Mouse (Mus musculus) thymus, adult 2 months (tissue): ENCODE measurements around the gene Trmt61a. TPM values are rescaled to one million over a fixed set of nuclear protein-coding genes. Genes with fewer than 3 reads are reported as not detected.
"Not testable (repeated sequence)": the region's sequence is repeated elsewhere in the genome, so short reads cannot be mapped to it uniquely, and the experiment has no call there.

Experiments
- DNase-seq: peaks from one replicate; pipeline ENCODE4 v3.0.0; 2021
- H3K27ac ChIP-seq: fragments of 200-500 bp; 2 replicates; pipeline ENCODE4 v1.5.1; 2012; ENCODE audit warnings: low read length, control low read depth; ENCODE audit not compliant: control insufficient read depth, insufficient read depth
- H3K27me3 ChIP-seq: fragments of 200-500 bp; 2 replicates; pipeline ENCODE4 v1.6.1; 2012; ENCODE audit warnings: mild to moderate bottlenecking, low read length, moderate library complexity, mixed read lengths; ENCODE audit not compliant: control insufficient read depth, insufficient read depth
- H3K36me3 ChIP-seq: fragments of 200-500 bp; 2 replicates; pipeline ENCODE4 v1.6.1; 2012; ENCODE audit warnings: mild to moderate bottlenecking, low read length, moderate library complexity; ENCODE audit not compliant: control insufficient read depth, insufficient read depth
- H3K4me1 ChIP-seq: fragments of 200-500 bp; replicated peaks from 2 replicates; pipeline ENCODE4 v1.6.1; 2012; ENCODE audit warnings: low read length; ENCODE audit not compliant: control insufficient read depth, insufficient read depth
- H3K4me3 ChIP-seq: fragments of 200-500 bp; 2 replicates; pipeline ENCODE4 v1.5.1; 2012; ENCODE audit warnings: mild to moderate bottlenecking, low read length, control low read depth, moderate library complexity; ENCODE audit not compliant: control insufficient read depth, insufficient read depth
- CTCF ChIP-seq: fragments of 200-500 bp; IDR thresholded peaks from 2 replicates; pipeline ENCODE4 v1.5.1; 2012; ENCODE audit warnings: mild to moderate bottlenecking, control low read depth, low read length, moderate library complexity, borderline replicate concordance; ENCODE audit not compliant: control insufficient read depth, poor library complexity, insufficient read depth; ENCODE audit errors: extremely low read depth
- POLR2A ChIP-seq: fragments of 200-500 bp; IDR thresholded peaks from 2 replicates; pipeline ENCODE4 v1.6.1; 2012; ENCODE audit warnings: mild to moderate bottlenecking, low read length, control low read depth, moderate library complexity; ENCODE audit not compliant: control insufficient read depth, poor library complexity, insufficient read depth; ENCODE audit errors: extremely low read depth
- WGBS: fragments of 180-500 bp; shearing (Covaris S2); methylation state at CpG from one replicate; pipeline ENCODE4 v1.1.7; 2018; 5-methylcytosine and 5-hydroxymethylcytosine counted together
- polyA plus RNA-seq: library from polyadenylated mRNA; depleted of rRNA; stranded (reverse); fragments of >200 nt; gene quantifications from 2 replicates; pipeline ENCODE4 v1.2.3, GENCODE M21; 2012

The Trmt61a gene
- polyA plus RNA-seq, 1 experiment = 40.4 TPM

DNA sequence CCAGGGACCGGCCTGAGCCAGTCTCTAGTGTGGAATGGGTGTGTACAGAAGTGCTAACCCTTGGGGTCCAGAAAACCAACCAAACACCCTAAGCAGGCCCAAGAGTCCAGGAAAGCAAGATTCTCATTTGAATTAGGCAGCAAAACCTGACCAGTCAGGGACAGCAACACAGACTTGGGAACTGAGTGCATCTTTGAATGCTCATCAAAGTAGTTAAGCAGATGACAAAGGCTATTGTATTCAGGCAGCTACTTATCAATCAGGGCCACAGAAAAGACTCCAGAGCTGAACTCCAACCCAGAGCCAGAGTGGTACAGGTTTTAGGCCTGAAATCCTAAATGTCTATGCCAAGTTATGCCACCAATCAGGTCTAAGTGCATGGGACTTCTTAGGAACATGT, 17.3 kb upstream of the Trmt61a start:
- no peak for DNase-seq
- Histone ChIP-seq H3K27me3 (no peaks in the 10 kb centered on the region), H3K4me3 (no peak overlapping the region), H3K4me1 (no peaks in the 10 kb centered on the region), H3K36me3 (no peaks in the 10 kb centered on the region; the same call in 1 of the 2 replicates), H3K27ac (no peak overlapping the region)
- no peak for TF ChIP-seq CTCF
- TF ChIP-seq POLR2A = no peak
- WGBS = 100% methylated on average over 1 of the region's 1 CpGs

DNA sequence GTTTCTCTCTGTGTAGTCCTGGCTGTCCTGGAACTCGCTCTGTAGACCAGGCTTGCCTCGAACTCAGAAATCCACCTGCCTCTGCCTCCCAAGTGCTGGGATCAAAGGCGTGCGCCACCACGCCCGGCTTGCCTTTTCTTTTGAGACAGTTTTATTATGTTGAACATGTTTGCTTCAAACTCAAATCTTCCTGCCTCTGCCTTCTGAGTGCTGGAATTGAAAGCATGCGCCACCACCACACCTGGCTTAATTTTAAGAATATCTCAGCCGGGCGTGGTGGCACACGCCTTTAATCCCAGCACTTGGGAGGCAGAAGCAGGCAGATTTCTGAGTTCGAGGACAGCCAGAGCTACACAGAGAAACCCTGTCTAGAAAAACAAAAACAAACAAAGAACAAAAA, 16.4 kb upstream of the Trmt61a start:
- WGBS = 97% methylated on average over 11 of the region's 11 CpGs

GRCm38 (mm10) chr12:111663228-111664143, 14.4 kb upstream of the Trmt61a start:
- Histone ChIP-seq H3K27ac (no peak overlapping the region), H3K4me3 (no peak overlapping the region), H3K4me1 (peaks cover under 1% of the 10 kb centered on the region; the same call in 1 of the 2 replicates), H3K27me3 (no peaks in the 10 kb centered on the region), H3K36me3 (no peaks in the 10 kb centered on the region)
- 81% methylated on average over 17 of the region's 17 CpGs for WGBS
- TF ChIP-seq POLR2A (no peak), CTCF (no peak)
- no peak for DNase-seq

More for the DNA sequence above, 16.4 kb upstream of the Trmt61a start:
- not testable (repeated sequence) for DNase-seq, H3K4me3 ChIP-seq, H3K4me1 ChIP-seq, H3K27me3 ChIP-seq, H3K27ac ChIP-seq, H3K36me3 ChIP-seq

DNA sequence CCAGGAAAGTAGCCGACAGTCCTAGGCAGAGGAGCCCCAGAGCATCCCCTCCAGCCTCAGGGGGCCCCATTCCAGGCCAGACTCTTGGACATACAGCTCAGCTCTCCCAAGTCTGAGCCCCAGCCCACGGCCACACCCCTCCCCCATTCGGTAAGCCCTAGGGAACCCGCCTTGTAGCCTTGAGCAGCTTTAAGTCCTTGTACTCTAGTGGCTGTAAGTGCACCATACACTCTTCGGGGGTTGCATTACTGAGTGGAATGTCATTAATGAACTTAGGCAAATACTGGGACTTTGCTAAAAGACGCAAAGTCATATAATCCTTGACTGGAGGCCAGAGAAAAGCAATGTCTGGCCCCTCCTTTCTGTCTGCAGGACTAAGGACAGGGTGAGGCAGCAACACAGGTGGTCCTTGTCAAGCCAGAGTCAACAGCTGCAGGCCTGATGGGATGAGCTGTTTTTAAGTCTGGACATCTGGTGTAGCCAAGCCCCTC, 13.7 kb upstream of the Trmt61a start:
- no peak for DNase-seq
- Histone ChIP-seq H3K4me1 (peaks cover 7% of the 10 kb centered on the region), H3K27ac (no peak overlapping the region), H3K4me3 (no peak overlapping the region), H3K36me3 (no peaks in the 10 kb centered on the region), H3K27me3 (no peaks in the 10 kb centered on the region)
- WGBS = 88% methylated on average over 6 of the region's 6 CpGs
- no peak for TF ChIP-seq POLR2A
- TF ChIP-seq CTCF = no peak

DNA sequence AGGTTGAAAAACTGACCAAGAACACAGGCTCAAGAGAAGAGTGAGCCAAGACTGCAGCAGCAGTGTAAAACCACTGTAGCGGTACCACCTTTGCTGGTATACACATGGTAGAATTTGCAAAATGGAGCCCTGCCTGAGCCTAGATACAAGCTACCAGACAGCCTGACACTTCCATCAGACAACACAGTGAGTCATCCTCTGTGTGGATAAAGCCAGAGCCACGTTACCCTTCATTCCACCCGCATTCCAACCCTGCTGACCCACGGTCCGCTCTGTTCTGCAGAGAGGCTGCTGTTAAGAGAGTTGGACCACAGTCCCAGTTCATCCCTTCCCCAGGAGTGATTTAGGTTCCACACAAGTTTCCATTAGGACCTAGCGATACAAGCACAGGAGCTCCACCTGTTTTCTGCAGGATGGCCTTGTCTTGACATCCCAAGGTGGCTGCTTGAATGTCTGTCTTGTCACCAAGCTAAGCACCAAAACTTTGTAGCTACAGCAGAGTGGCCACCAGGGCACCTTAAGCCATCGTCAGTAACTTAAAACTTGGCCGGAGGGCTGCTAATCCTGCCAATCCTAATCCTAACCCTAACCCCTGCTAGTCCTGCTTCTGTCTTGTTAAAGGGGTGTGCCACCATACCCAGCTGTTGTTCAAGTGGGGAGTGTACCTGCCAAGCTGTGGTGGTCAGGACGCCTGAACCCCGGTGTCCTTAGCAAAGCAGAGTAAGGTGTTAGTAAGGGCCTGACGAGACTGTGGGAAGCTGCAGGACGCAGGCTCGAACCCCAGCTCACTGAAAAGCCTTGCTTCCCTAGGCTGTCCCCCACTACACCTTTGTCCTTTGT, 12.6 kb upstream of the Trmt61a start:
- TF ChIP-seq CTCF (no peak), POLR2A (no peak)
- 94% methylated on average over 13 of the region's 13 CpGs for WGBS
- no peak overlapping the region for H3K27ac ChIP-seq
- no peak overlapping the region for H3K4me3 ChIP-seq
- no peaks in the 10 kb centered on the region for H3K36me3 ChIP-seq
- H3K4me1 ChIP-seq = peaks cover 7% of the 10 kb centered on the region
- no peak for DNase-seq
- peaks cover under 1% of the 10 kb centered on the region; the same call in 1 of the 2 replicates for H3K27me3 ChIP-seq

- 85% methylated on average over 13 of the region's 13 CpGs for WGBS
- Histone ChIP-seq H3K4me3 (no peak overlapping the region), H3K36me3 (no peaks in the 10 kb centered on the region), H3K27ac (no peak overlapping the region), H3K4me1 (peaks cover 14% of the 10 kb centered on the region), H3K27me3 (peaks cover 4% of the 10 kb centered on the region; the same call in 1 of the 2 replicates)
- no peak for DNase-seq
- TF ChIP-seq CTCF (no peak), POLR2A (no peak)
Observed at GRCm38 (mm10) chr12:111666380-111666779, 11.5 kb upstream of the Trmt61a start.
